Mouse (Mus musculus): ENCODE measurements at regions not wholly inside any gene's neighbourhood (a gene's known extent, or its start where the extent isn't known, plus 50 kb on each side); places are given as distances from the start of the nearest gene placed in this dataset.
A peak's percentile ranks its signal among the peaks of the same experiment; 100 is the strongest.

DNA sequence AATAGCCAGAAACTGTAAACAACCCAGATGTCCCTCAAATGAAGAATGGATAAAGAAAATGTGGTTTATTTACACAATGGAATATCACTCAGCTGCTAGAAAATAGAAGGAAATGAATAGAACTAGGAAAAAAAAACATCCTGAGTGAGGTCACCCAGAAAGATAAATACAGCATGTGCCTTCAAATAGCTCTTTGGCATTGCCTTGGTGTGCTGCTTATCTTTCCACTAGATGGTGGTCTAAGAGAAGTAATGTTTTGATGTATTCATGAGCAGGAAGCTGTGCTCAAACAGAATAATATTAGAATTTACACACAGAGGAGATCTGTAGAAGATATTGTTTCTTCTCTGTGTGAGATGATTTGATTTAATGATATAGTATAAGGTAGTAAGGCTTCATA, 78.8 kb downstream of the Zfp619 start:
- DNase-seq: no peak

DNA sequence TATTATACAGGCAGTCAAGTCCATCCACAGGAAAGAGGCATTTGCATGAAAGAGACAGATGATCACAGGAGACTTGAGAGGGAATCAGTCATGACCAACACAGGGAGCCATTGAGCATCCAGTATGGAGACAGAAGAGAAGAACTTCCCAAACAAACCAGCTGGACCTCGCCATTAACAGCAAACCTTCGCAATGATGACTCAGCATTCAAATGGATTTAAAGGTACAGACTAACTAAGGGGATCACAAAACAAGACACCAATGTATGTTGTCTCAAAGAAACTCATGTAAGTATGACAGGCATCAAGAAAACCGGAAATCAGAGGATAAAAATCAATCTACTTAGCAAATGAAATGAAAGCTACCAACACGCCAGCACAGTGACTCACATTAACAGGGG, 96.2 kb downstream of the Zfp619 start:
- no peak for DNase-seq

DNA sequence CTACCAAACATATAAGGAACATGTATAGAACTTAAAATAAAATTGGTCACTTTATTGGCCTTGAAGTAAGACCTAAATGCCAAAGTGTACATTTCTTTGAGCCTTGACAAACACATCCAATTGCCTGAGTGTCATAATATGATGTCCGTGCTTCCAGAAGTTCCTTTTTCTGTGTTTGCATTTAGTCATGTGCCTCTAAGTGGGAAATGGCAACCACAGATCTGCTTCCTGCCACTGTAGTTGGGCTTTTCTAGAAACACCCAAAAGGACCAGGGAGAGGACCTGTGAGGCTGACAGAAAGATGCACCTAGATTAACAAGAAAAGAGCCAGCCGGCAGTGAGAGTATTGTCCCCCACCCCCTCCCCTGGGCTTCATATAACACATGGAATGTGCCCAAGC, 97.5 kb downstream of the Zfp619 start:
- DNase-seq: no peak

DNA sequence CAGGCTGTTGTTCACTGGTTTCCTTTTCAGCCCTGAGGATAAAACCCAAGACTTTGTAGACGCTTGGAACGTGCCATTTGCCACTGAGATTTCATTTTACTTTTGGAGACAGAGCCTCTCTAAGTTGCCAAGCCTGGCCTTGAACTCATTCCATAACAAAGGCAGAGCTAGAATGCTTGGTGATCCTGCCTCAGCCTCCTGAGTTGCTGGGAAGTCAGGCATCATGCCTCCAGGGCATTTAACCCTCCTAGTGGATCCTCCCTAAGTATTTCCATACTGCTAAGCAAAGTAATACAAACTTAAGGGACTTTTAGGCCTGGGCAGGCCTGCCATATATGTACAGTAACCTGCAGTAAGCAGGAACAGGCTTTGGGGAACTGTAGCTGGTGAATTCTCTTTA, 104.2 kb downstream of the Zfp619 start:
- no peak for DNase-seq

DNA sequence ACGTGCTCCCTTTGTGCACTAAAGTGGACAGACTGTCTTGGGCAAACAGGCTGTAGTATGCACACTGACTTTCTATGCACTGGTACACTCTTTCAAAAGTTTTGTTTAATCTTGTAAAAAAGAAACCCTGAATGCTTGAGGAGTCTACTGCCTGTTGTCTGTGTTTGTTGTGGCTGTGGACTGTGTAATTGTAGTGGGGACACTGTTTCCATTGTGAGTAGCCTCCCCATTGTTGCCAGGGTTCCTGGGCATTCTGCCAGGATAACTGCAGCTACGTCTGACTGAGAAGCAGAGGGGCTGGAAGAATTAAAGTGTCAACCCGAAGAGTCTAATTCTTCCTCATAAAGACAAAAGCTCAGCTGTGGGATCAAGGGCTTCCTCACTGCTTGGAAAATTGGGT, 115.3 kb downstream of the Zfp619 start:
- peak; percentile 15 to 32 for DNase-seq

DNA sequence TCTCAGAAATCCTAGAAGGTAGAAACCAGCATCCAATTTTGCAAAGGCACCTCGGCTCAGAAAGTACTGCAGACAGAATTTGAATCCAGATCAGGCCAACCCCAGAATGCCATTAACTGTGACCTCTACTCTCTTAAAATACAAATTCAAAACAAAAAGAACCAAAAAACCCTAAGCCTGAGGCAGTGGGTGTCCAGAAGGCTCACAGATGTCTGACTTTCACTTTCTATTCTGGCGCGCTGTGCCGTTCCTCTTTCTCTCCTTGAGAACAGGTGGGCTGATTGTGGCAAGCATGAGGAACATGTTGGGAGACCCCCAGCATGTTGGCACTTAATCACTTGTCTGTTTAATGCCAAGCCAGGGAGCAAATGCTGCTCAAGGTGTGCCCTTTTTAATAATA, 124.8 kb downstream of the Zfp619 start:
- DNase-seq: no peak

DNA sequence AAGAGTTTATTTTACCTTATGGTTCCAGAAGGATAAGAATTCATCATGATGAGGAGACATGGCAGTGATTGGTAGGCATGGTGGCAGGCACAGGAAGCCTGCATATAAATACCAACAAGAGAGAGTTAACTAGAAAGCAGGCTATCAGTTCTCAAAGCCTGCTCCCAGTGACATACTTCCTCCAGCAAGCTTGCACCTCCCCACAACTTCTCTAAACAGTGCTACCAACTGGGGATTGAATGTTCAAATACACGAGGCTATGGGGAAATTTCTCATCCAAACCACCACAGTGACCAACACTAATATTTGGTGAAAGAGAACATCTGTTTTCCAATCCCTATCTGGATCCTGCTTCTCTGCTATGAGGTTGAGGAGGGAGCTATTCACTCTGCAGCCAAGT, 125.8 kb downstream of the Zfp619 start:
- DNase-seq: no peak

DNA sequence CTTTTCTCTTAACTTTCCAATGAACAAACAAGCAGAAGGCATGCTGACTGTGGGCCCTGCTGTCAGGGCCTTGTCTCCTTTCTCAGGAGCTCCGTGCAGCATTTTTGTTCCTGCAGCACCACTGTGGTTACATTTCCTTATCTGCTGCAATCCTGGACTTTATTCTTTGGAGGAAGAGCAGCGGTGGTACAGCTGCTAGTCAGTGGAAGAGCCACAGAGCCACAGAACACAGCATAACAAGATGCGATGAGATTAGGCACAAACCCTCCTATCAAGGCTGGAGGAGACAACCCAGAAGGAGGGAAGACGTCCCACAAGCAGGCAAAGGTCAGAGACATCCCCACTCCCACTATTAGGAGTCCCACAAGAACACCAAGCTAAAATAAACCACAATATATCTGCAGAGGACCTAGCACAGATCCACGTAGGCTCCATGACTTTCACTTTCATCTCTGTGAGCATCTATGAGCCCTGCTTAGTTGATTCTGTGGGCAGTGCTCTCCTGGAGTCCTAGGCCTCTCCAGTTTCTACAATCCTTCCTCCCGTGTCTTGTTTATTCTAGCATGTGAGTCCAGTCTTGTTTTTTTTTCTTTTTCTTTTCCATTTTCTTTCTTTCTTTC, 133.0 kb downstream of the Zfp619 start:
- no peak for DNase-seq

DNA sequence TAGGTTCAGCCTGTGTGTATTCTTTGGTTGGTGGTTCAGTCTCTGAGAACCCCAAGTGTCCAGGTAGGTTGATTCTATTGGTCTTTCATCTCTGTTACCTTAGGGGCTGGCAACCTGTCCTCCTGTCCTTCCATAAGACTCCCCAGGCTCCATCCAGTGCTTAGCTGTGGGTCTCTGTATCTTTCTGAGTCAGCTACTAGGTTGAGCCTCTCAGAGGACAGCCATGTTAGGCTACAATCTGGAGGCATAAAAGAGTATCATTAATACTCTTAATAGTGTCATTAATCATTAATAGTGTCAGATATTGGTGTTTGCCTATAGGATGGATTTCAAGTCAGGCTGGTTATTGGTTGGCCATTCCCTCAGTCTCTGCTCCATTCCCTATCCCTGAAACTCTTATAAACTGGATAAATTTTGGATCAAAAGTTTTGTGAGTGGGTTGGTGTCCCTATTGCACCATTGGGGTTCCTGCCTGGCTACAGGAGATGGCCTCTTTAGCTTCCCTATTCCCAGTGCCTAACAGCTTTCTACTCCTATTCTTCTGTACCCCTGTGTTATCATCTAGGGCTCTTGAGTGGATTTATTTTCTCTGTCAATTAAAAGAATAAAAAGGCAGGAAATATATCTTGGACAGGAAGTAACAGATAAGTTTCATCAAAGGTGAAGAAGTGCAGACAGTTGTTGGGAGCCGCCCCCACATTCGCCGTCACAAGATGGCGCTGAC, 137.2 kb downstream of the Zfp619 start:
- DNase-seq: peak in 1 of 2 experiments; percentile 35

DNA sequence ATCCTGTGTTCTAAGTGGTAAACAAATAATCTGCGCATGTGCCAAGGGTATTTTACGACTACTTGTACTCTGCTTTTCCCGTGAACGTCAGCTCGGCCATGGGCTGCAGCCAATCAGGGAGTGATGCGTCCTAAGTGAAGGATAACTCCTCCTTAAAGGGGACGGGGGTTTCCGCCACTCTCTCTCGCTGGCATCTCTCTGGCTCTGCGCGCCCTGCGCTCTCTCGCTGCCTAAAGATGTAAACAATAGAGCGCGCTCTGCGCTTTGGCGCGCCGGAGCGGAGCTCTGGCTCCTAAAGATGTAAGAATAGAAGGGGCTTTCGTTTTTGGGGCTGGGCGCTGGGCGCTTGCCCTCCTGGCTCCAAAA, 137.7 kb downstream of the Zfp619 start:
- DNase-seq: peak; percentile 29 to 42

DNA sequence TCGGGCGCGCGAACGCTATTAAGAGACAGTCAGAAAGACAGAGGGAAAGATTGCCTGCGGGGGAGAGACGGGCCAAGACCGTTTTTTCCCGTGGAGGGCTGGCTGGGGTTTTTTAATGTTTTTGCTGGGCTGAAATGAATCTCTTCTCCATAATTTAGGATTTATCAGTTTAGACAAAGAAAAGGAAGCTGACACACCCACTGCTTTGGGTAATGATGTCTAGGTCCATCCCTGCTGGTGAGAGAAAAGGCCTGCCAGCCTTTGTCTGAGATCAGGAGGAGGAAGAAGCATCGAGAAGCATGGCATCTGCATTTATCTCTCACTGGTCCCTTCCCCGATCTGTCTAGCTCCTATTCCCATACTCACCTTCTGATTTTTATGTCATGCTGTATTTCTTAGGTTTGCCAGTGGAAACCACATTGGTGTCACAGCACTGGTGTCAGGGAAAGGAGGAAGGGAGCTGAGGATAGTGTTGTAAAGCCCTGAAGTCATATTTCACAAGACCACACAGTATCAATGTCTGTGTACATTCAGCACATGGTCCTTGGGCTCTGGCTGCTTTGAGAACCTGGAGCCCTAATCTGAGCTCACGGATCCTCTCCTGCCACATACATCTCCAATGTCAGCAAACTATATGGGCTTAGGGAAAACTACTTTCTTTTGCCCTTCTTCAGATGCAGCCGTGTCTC, 138.3 kb downstream of the Zfp619 start:
- DNase-seq: peak in 1 of 2 experiments; percentile 5

DNA sequence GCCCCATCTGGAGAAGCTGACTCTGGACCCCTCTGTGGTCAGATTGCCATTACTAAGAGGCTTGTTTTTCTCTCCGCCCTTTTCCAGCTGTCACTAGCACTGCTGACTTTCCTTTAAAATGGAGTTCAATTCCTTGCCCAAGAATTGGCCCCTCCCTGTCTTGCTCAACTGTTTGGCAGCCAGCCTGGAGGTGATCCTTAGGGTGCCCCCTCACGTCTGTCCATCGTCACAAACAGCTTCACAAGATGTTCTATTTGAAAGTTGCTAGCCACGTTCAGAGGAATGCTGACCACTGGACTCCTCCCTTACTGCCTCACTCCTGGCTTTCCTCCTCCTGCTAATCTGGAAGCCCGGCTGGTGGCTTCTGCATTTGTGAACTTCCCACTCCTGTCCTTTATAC, 142.0 kb downstream of the Zfp619 start:
- no peak for DNase-seq

DNA sequence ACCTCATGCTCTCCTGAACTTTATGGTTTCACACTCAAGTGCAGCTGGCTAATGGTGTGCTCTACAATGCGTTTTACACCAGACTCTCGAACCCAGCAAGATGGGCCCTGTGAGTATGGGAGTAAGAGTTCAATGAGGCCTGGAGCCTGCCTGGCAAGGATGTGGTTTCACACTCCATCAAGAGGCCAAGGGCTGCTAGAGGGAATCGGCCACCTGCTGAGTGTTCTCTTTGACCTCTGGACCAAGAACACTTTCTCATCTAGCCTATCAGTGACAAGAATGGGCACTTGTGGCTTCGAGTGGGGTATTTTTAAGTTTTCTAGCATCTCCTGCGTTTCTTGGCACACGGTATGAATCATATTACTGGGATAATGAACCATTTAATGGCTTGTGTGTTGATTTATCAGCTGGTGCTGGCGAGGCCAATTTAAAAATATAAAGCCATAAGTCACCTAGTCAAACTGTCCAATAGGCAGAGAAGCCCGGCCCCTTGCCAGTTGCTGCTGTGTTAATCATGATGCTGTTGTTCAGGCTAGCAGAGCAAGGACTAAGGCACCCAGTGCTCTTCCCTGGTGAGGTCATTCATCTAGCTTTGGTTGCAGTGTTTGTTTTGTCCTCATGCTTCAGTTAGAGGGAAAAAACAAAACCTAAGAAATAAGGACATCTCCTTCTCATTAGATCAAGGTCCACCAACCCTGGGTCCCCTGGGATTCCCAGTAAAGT, 157.7 kb downstream of the Zfp619 start:
- no peak for DNase-seq

DNA sequence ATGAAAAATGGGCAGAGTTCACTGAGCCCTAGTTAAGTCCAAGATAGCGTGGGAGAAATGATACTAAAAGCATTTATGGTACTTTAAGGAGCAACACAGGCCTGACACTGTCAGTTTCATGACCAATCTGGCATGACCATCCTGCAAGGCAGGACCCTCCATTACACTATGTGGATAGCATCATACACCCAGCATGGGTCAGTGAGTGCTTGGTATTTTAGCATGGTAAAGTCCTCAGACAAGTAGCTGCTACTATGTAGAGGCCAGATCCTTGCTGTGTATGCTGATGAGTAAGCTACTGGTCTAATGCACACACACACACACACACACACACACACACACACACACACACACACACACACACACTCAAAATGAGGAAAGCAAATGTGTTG, 158.3 kb downstream of the Zfp619 start:
- no peak for DNase-seq

DNA sequence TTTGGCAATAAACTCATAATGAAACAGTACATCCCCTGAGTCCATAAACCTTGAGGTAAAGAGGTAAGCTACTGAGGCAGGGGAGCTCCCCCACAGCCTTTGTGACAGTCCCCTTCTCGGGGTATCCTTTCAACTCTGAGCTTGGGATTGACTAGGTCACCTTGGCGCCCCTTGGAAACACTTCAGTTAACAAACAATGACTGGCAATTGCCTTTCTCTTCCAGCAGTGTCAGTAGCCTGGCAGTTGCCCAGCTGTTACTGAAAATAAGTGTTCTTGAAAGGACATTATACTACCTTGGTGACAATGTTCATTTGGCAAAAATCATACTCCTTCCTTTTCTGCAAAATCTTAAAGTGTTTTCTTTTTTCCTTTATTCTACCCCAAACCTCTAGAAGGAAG, 162.8 kb downstream of the Zfp619 start:
- no peak for DNase-seq

DNA sequence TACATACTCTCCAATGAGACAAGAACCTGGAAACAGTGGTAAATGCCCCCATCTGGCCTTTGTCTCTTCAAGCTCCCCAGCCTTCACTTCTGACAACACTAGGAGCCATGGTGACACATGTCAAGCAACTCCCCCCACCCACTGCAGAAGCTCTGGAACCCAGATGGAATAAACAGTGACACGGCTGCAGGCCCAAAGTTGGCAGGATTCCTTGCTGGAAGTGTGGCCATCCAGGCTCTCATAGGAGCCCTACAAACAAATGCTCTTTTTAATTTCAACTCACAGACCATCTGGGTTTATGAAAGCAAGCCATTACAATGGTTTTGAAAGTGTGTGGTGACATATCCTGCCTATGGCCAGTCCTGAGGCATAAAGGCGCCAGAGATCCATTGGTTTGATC, 179.0 kb downstream of the Zfp619 start:
- DNase-seq: peak in 1 of 2 experiments; percentile 15

DNA sequence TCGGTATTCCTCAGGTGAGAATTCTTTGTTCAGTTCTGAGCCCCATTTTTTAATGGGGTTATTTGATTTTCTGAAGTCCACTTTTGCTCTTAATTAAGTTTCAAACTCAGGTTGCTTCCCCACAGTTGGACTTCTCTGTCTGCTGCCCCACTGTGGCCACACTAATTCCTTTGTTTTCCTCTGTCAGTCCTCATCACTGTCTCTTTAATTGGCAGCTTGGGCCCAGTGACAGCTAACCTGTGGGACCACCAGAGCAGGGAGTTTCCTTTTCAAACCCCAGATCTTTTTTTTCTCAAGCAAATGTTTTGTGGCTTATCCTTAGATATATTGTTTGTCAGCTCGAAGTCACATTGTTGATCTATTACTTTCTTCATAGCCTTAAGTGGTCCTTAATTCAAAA, 183.9 kb downstream of the Zfp619 start:
- DNase-seq: no peak

DNA sequence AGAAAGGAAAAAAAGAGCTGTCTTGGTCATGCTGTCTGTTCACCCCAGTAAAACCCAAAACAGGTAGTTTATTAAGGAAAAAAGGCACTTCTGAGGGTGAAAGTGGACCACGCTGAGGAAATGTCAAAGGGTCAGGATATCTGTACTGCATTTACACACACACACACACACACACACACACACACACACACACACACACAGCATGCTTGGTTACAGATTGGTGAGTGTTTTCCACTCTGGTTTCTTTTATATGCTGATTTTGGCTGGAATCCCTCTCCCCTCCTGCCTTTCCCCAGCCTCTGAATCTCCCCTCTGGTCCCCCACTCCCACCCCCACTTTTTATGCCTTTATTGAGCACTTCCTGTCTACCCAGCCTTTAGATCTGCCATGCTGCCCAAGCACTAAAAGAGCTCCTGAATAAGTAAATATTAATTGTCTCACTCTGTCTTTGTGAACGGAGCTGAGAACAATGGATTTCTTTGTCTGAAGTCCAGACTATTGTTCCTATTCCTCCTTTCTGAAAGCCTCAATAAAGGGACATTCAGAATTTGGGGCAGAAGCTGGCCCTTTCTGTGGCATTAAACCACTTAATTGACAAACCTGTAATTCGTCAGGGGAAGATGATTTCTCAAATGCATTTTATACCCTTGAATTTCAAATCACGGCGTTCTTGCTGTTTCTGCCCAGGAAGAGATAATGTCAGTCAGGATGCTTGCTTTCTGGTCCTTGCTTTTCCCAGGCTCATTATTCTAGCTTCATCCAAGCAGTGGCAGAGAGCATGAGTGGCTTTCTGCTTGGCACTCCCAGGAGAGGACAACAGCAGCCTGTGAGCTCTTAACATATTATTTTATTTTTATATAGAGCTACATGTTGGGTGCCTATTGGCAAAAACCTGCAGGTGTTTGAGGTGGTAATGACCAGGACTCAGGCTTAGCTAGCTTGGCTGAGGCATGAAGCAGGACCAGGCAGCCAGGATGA, 187.8 kb downstream of the Zfp619 start:
- DNase-seq: no peak

DNA sequence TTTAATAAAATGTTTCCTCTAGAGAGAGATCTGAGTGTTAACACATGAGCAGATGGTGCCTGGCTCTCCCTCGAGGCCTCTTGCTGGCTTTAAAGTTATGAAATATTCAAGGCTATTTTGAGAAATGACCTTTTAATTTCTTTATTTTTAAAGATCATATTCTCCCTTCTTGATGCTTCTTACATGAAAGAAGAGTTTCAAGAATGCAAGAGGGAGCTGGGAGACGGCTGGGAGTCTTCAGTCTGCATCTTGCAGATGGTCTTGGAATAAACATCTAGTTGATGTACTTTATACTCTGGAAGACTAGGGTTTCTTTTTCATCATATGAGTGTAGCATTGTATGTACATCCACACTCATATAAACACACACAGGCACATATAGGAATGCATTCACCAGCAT, 189.0 kb downstream of the Zfp619 start:
- DNase-seq: no peak

DNA sequence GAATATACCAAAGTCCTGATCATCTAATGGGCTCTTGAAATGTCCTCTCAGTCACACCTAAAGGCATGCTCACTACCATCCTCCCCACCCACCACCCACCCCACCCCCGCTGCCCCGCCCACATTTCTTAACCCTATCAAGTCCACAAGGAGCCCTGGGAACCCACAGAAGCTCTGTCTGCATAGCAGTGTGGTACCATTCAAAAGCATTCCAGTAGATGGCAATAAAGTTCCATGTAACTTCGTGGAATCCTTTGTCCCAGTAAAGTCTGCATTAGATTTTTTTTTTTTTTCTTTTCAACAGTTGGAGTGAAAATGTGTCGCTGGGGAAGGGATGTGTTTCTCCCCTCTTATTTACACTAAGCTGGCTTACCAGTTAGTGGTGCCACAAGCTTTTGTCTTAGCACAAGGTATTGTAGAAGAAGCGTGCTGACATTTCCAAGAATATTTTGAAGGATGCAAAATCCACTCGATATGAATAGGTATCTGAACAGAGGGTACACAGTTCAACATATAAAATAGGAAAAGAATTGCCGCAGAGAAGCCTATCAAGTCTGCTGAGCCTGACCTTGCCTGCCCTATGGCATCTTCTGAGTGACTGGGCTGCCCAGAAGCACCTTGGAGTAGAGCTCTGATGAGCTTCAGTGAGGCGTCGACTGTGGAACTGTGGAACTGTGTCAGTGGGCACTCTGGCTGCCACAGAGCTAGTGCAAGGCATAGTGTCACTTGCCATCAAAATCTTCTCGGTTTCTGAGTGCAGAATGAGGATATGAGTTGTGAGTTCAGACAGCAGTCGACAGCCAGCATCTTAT, 199.0 kb downstream of the Zfp619 start:
- peak; percentile 17 to 42 for DNase-seq

DNA sequence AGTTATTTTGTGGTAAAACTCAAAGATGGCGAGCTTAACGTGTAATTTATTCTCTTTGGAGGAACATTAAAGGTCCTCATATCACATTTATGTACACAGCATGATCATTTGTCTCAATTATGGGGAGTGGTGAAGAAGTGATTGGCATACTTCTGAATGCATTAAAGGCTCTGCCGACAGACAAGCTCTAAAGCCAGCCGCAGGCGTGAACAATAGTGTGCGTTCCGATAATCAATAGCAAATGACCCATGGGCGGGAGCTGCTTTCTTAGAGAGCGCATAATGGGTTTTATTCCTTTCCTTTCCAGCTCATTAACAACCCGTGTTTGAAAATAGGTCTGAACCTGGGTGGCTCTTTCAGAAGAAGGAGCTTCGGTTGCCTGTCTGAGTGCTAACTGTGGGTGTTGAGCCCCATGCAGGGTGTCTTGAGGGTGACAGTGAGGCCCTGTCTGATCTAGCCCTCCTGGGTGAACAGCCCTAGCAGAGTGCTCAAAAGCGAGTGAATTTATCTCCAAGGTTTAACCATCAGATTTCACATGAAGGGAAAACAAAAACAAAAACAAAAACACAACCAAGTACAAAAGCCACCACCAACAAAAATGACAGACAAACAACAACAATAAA, 210.5 kb downstream of the Zfp619 start:
- DNase-seq: no peak

All from cerebellum, postnatal 14 days (tissue).